Mouse (Mus musculus) embryonic fibroblast, embryonic 13.5 days (primary cell): ENCODE measurements around the gene Treh.

Experiments used
- CTCF ChIP-seq: IDR thresholded peaks from 2 replicates; pipeline ENCODE4 v1.5.1; 2011; ENCODE audit warnings: mild to moderate bottlenecking, control low read depth, low read length, moderate library complexity, borderline replicate concordance; ENCODE audit not compliant: insufficient read depth
- POLR2A ChIP-seq: IDR thresholded peaks from 2 replicates; pipeline ENCODE4 v1.6.1; 2011; ENCODE audit warnings: low read depth, mild to moderate bottlenecking, control low read depth, low read length, moderate library complexity

GRCm38 (mm10) chr9:44672291-44672865 is 655 bp upstream of the Treh start:
- no peak for TF ChIP-seq CTCF
- no peak for TF ChIP-seq POLR2A
